Mouse (Mus musculus) cerebellum, adult 11-12 months (tissue): ENCODE data around the gene Atp2a3.

Experiments
- DNase-seq: peaks from one replicate; pipeline ENCODE4 v3.0.0; 2022

Atp2a3 gene

GRCm38 (mm10) chr11:72955339-72955974 is 5.5 kb upstream of the Atp2a3 start:
- DNase-seq: no peak

GRCm38 (mm10) chr11:72957318-72957717 is 3.7 kb upstream of the Atp2a3 start:
- DNase-seq: no peak

GRCm38 (mm10) chr11:72959924-72960679 is 867 bp upstream of the Atp2a3 start:
- no peak for DNase-seq

- DNase-seq: no peak
Observed at GRCm38 (mm10) chr11:72960723-72961071, 272 bp upstream of the Atp2a3 start.

- no peak for DNase-seq
Observed at GRCm38 (mm10) chr11:72962378-72962777, 1.4 kb downstream of the Atp2a3 start.

GRCm38 (mm10) chr11:72963058-72963788 is 2.3 kb downstream of the Atp2a3 start:
- DNase-seq: no peak

GRCm38 (mm10) chr11:72963789-72964294 is 2.9 kb downstream of the Atp2a3 start:
- no peak for DNase-seq

- DNase-seq: no peak
Observed at GRCm38 (mm10) chr11:72974995-72975503, 14.1 kb downstream of the Atp2a3 start.

GRCm38 (mm10) chr11:72982516-72982915 is 21.5 kb downstream of the Atp2a3 start:
- no peak for DNase-seq

GRCm38 (mm10) chr11:72983283-72983682 is 22.3 kb downstream of the Atp2a3 start:
- no peak for DNase-seq

GRCm38 (mm10) chr11:72986745-72987144 is 25.8 kb downstream of the Atp2a3 start:
- no peak for DNase-seq

- DNase-seq: no peak
Observed at GRCm38 (mm10) chr11:72987234-72987633, 26.3 kb downstream of the Atp2a3 start.

- DNase-seq: no peak
Observed at GRCm38 (mm10) chr11:72987807-72988206, 26.8 kb downstream of the Atp2a3 start.

GRCm38 (mm10) chr11:72989044-72989443 is 28.1 kb downstream of the Atp2a3 start:
- no peak for DNase-seq

GRCm38 (mm10) chr11:72990688-72991087 is 29.7 kb downstream of the Atp2a3 start:
- DNase-seq: no peak

GRCm38 (mm10) chr11:72991961-72992360 is 31.0 kb downstream of the Atp2a3 start:
- no peak for DNase-seq

GRCm38 (mm10) chr11:72996346-72996745 is 35.4 kb downstream of the Atp2a3 start:
- DNase-seq: no peak

GRCm38 (mm10) chr11:72996781-72997180 is 35.8 kb downstream of the Atp2a3 start:
- DNase-seq: no peak

- no peak for DNase-seq
Observed at GRCm38 (mm10) chr11:72997529-72998326, 36.8 kb downstream of the Atp2a3 start.

- no peak for DNase-seq
Observed at GRCm38 (mm10) chr11:72998771-72999170, 37.8 kb downstream of the Atp2a3 start, which contains the start of gene P2rx1. TSS of gene P2rx1 (plus strand) at chr11:72999103.

GRCm38 (mm10) chr11:73001029-73001428 is 40.1 kb downstream of the Atp2a3 start:
- DNase-seq: no peak

GRCm38 (mm10) chr11:73006377-73006776 is 45.4 kb downstream of the Atp2a3 start:
- peak; percentile 75 for DNase-seq

GRCm38 (mm10) chr11:73007113-73007512 is 46.1 kb downstream of the Atp2a3 start:
- no peak for DNase-seq
